Mouse (Mus musculus): ENCODE results near the gene Sox13. TPM values are rescaled to one million over a fixed set of nuclear protein-coding genes. Genes with fewer than 3 reads are reported as not detected.

Sox13 gene
- polyA plus RNA-seq, 1 experiment from 2014 or later, result 6.0 TPM

DNA sequence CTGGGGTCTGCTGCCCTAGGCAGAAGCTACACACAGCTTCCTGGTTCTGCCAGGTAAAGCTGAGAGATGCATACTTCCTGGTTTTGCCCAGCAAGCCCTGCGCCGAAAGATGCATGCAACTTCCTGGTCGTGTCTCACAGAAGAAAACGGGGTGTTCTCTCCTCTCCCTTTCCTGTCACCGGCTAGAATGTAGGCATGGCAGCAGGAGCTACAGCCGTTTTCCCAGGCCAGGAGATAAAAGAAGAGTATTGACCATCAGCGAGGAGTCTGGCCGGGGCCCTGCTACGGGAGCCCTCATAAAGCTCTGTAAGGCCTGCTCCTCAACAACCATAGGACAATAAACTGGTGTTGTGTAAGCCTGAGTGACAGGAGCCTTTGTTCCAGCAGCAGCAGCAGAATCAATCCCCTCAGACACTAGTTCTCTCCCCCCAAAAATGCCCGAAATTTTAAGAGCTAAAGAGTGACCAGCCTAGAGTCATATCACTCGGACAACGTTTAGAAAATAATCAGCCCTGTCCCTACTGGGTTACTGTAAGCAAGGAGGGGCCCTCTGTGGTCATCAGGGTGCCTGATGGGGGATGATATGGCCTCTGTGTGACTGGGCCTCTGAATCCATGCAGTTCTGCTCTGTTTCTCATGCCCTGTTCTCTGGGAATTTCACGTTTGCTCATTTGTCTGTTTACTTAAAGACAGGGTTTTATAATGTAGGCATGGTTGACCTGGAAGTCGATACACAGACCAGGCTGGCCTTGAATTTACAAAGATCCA, 13.9 kb upstream of the Sox13 start:
- 48% methylated on average over 14 of the region's 14 CpGs for WGBS
- no peak overlapping the region for H3K27ac ChIP-seq (replicated peaks; ENCODE audit: low read depth, low read length)
- no peak overlapping the region for H3K4me2 ChIP-seq (ENCODE audit: low read depth, severe bottlenecking)
- H3K27me3 ChIP-seq (ENCODE audit: control insufficient read depth, insufficient read depth, low read length), result no peaks in the 10 kb centered on the region
- ATAC-seq (ENCODE audit: insufficient number of reproducible peaks, low FRiP score, low TSS enrichment, low read depth), result no peak
- H3K36me3 ChIP-seq (ENCODE audit: control insufficient read depth, insufficient read depth, low read length), result no peaks in the 10 kb centered on the region
- H3K9me3 ChIP-seq (ENCODE audit: control insufficient read depth, low read length), result no peaks in the 10 kb centered on the region
- 0 out of 2 replicates have a peak, but pooled peaks cover 14% of the 10 kb centered on the region for H3K4me1 ChIP-seq (ENCODE audit: control insufficient read depth, insufficient read depth, low read length)
- no peak overlapping the region; the same call in 1 of the 2 replicates for H3K9ac ChIP-seq (ENCODE audit: low read length)
- no peak overlapping the region for H3K4me3 ChIP-seq (ENCODE audit: low read depth, low read length)
- DNase-seq (ENCODE audit: low spot score), result no peak

DNA sequence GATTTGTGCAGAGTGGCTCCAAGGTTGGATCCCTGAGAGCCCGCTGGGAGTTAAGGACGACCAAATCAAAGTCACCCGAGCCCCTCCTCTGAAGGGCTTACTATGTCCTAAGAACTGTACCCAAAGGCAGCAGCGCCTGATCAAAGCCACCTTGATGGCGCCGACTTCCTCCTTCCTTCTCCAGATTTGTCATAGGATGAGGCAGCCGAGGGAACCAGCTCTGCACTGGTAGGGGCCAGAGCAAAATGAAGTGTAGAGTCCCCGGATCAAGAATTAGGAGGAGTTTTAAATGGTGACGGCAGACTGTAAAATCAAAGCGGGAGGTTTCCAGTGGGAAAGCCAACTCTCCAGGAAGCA, 10.6 kb upstream of the Sox13 start:
- no peaks in the 10 kb centered on the region for H3K36me3 ChIP-seq (ENCODE audit: control insufficient read depth, insufficient read depth, low read length)
- H3K27me3 ChIP-seq (ENCODE audit: control insufficient read depth, insufficient read depth, low read length), result no peaks in the 10 kb centered on the region
- 6% methylated on average over 10 of the region's 10 CpGs for WGBS
- ATAC-seq (ENCODE audit: insufficient number of reproducible peaks, low FRiP score, low TSS enrichment, low read depth) (peak; percentile 44; the same call in 1 of the 2 replicates), DNase-seq (ENCODE audit: low spot score) (peak; percentile 50)
- peak overlapping the region; percentile 34; the same call in 1 of the 2 replicates for H3K4me2 ChIP-seq (ENCODE audit: low read depth, severe bottlenecking)
- H3K9me3 ChIP-seq (ENCODE audit: control insufficient read depth, low read length), result peaks cover 5% of the 10 kb centered on the region; the same call in 1 of the 2 replicates
- peak overlapping the region; percentile 8; the same call in 1 of the 2 replicates for H3K4me3 ChIP-seq (ENCODE audit: low read depth, low read length)
- no peak overlapping the region for H3K27ac ChIP-seq (replicated peaks; ENCODE audit: low read depth, low read length)
- 0 out of 2 replicates have a peak, but pooled peaks cover 14% of the 10 kb centered on the region for H3K4me1 ChIP-seq (ENCODE audit: control insufficient read depth, insufficient read depth, low read length)
- peak overlapping the region; percentile 18; the same call in 1 of the 2 replicates for H3K9ac ChIP-seq (ENCODE audit: low read length)

DNA sequence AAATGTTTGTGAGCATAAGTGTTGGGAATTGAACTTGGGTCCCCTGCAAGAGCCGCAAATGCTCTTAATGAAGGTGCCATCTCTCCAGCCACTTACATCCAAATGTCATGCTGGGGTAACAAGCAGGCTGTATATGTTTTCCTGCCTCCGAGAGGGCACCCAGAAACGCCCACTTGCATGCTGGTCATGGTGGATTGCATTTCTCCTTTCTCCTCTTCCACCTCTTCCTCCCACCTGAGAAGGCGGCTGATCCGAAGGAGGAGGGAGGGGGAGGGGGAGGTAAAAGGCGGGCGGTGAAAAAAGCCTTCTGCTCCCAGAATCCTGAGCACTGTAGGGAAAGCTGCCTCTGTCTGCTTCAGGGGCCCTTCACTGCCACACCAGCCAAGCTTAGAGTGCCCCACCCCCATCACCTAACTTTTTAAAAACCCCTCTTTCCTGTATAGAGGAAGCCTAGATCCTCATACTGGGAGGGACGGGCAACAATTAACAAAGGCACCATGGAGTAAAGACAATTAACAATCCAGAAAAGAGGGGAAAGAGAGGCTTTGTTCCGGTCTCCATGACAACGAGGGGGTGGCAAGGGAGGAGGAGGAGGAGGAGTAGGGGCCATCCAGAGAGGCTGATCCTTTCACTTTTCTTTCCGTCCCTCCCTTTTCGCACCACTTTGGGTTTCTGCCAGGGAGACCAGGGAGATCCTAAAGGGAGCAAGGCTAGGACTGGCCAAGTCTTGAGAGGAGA, 10.0 kb upstream of the Sox13 start:
- peak overlapping the region; percentile 18; the same call in 1 of the 2 replicates for H3K9ac ChIP-seq (ENCODE audit: low read length)
- ATAC-seq (ENCODE audit: insufficient number of reproducible peaks, low FRiP score, low TSS enrichment, low read depth) (peak; percentile 76), DNase-seq (ENCODE audit: low spot score) (peak; percentile 50)
- H3K27me3 ChIP-seq (ENCODE audit: control insufficient read depth, insufficient read depth, low read length), result no peaks in the 10 kb centered on the region
- H3K9me3 ChIP-seq (ENCODE audit: control insufficient read depth, low read length), result peaks cover 5% of the 10 kb centered on the region; the same call in 1 of the 2 replicates
- H3K4me3 ChIP-seq (ENCODE audit: low read depth, low read length), result peak overlapping the region; percentile 8; the same call in 1 of the 2 replicates
- 0 out of 2 replicates have a peak, but pooled peaks cover 14% of the 10 kb centered on the region for H3K4me1 ChIP-seq (ENCODE audit: control insufficient read depth, insufficient read depth, low read length)
- WGBS, result 9% methylated on average over 11 of the region's 12 CpGs
- H3K27ac ChIP-seq (replicated peaks; ENCODE audit: low read depth, low read length), result 0 out of 2 replicates have a peak overlapping the region, but pooled peaks have one; percentile 30
- H3K36me3 ChIP-seq (ENCODE audit: control insufficient read depth, insufficient read depth, low read length), result no peaks in the 10 kb centered on the region
- peak overlapping the region; percentile 34 for H3K4me2 ChIP-seq (ENCODE audit: low read depth, severe bottlenecking)

DNA sequence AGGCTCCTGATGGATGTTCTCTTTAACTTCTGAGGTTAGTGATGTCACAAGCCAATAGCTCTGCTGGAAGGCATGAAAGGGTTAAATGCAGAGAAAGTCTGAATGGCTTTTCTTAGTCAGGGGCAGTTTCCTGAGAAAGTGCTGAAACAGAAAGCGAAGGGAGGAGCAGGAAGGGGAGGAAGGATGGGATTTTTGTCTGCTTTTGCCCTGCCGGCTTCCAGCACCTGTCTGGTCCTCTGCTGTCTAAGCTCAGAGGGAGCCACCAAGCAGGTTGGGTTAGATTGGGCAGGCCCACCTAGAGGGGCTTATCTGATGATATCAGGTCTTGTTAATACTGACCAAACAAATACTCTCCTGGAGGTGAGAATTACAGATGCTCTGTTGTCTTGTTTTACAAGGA, 8.4 kb upstream of the Sox13 start:
- no peaks in the 10 kb centered on the region for H3K27me3 ChIP-seq (ENCODE audit: control insufficient read depth, insufficient read depth, low read length)
- 20% methylated on average over 2 of the region's 2 CpGs for WGBS
- ATAC-seq (ENCODE audit: insufficient number of reproducible peaks, low FRiP score, low TSS enrichment, low read depth) (no peak), DNase-seq (ENCODE audit: low spot score) (no peak)
- H3K36me3 ChIP-seq (ENCODE audit: control insufficient read depth, insufficient read depth, low read length), result no peaks in the 10 kb centered on the region
- H3K9me3 ChIP-seq (ENCODE audit: control insufficient read depth, low read length), result peaks cover 5% of the 10 kb centered on the region; the same call in 1 of the 2 replicates
- H3K27ac ChIP-seq (replicated peaks; ENCODE audit: low read depth, low read length), result no peak overlapping the region
- H3K4me3 ChIP-seq (ENCODE audit: low read depth, low read length), result no peak overlapping the region
- no peak overlapping the region for H3K9ac ChIP-seq (ENCODE audit: low read length)
- H3K4me1 ChIP-seq (ENCODE audit: control insufficient read depth, insufficient read depth, low read length), result 0 out of 2 replicates have a peak, but pooled peaks cover 10% of the 10 kb centered on the region
- H3K4me2 ChIP-seq (ENCODE audit: low read depth, severe bottlenecking), result no peak overlapping the region

DNA sequence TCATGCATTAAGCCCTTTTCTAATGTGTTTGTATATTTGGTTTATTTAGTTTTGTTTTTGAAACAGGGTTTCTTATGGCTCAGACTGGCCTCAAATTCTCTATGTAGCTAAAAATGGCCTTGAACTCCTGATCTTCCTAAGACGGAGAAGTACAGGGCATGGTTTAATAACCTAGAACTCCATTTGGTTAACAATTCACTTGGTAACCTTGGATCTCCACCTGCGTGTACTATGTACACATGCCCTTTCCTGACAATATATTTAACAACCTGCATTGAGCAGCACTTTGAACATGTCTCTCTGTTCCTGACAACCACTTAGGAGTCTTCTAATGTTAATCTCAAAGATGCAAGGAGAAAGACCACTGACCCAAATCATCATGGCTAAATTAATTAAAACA, 7.0 kb upstream of the Sox13 start:
- Histone ChIP-seq H3K9ac (ENCODE audit: low read length) (no peak overlapping the region), H3K4me3 (ENCODE audit: low read depth, low read length) (no peak overlapping the region), H3K36me3 (ENCODE audit: control insufficient read depth, insufficient read depth, low read length) (no peaks in the 10 kb centered on the region), H3K4me1 (ENCODE audit: control insufficient read depth, insufficient read depth, low read length) (0 out of 2 replicates have a peak, but pooled peaks cover 10% of the 10 kb centered on the region), H3K27me3 (ENCODE audit: control insufficient read depth, insufficient read depth, low read length) (no peaks in the 10 kb centered on the region), H3K27ac (replicated peaks; ENCODE audit: low read depth, low read length) (no peak overlapping the region), H3K9me3 (ENCODE audit: control insufficient read depth, low read length) (peaks cover 5% of the 10 kb centered on the region; the same call in 1 of the 2 replicates), H3K4me2 (ENCODE audit: low read depth, severe bottlenecking) (no peak overlapping the region)
- DNase-seq (ENCODE audit: low spot score) (no peak), ATAC-seq (ENCODE audit: insufficient number of reproducible peaks, low FRiP score, low TSS enrichment, low read depth) (no peak)
- 94% methylated on average over 2 of the region's 2 CpGs for WGBS

DNA sequence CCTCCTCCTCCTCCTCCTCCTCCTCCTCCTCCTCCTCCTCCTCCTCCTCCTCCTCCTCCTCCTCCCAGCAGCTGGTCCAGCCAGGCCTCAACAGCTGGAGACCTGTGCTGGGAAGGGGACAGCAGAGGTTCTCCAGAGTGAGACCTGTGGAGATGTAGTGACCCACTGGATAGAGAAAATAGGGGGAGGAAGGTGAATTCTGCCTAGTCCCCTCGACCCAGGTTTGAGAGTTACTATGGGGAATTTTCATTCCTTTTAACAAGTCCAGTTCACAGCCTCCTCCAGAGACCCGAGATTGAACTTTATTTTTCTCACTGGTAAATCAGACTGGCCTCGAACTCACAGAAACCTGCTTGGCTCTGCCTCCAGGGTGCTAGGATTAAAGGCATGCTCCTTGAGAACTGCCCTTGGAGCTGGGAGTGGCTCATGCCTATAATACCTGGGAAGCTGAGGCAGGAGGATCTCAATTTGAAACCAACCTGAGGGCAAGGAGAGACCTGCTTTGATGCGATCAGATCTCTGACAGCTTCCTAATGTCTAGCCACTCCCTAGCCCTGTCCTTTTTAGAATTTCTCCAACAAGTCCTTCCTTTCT, 467 bp upstream of the Sox13 start:
- no peak overlapping the region for H3K9ac ChIP-seq (ENCODE audit: low read length)
- no peak overlapping the region for H3K27ac ChIP-seq (replicated peaks; ENCODE audit: low read depth, low read length)
- 61% methylated on average over 4 of the region's 4 CpGs for WGBS
- ATAC-seq (ENCODE audit: insufficient number of reproducible peaks, low FRiP score, low TSS enrichment, low read depth) (no peak), DNase-seq (ENCODE audit: low spot score) (no peak)
- no peaks in the 10 kb centered on the region for H3K9me3 ChIP-seq (ENCODE audit: control insufficient read depth, low read length)
- peak overlapping the region; percentile 74; the same call in 1 of the 2 replicates for H3K4me3 ChIP-seq (ENCODE audit: low read depth, low read length)
- H3K4me2 ChIP-seq (ENCODE audit: low read depth, severe bottlenecking), result no peak overlapping the region
- H3K4me1 ChIP-seq (ENCODE audit: control insufficient read depth, insufficient read depth, low read length), result peaks cover 9% of the 10 kb centered on the region; the same call in 1 of the 2 replicates
- H3K36me3 ChIP-seq (ENCODE audit: control insufficient read depth, insufficient read depth, low read length), result no peaks in the 10 kb centered on the region
- H3K27me3 ChIP-seq (ENCODE audit: control insufficient read depth, insufficient read depth, low read length), result no peaks in the 10 kb centered on the region

DNA sequence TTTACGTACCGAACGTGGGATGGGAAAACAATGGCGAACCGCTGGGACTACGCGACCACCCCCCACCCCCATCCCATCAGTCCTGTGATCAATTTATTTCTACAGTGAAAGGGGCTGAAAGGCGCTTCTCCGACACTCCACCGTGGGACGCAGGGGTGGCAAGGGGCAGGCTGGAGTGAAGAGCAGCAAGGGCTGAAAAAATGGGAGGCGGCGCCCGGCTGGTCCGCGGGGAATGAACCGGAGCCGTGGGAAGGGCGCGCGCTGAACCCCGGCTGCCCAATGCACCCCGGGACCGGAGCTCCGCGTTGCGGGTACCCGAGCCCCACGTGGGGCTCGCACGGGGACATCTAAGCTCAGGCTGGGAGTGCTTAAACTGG, 1.0 kb downstream of the Sox13 start:
- Histone ChIP-seq H3K9me3 (ENCODE audit: control insufficient read depth, low read length) (no peaks in the 10 kb centered on the region), H3K9ac (ENCODE audit: low read length) (peak overlapping the region; percentile 84), H3K27me3 (ENCODE audit: control insufficient read depth, insufficient read depth, low read length) (no peaks in the 10 kb centered on the region; the same call in 1 of the 2 replicates), H3K4me1 (ENCODE audit: control insufficient read depth, insufficient read depth, low read length) (peaks cover 15% of the 10 kb centered on the region), H3K4me2 (ENCODE audit: low read depth, severe bottlenecking) (peak overlapping the region; percentile 99), H3K36me3 (ENCODE audit: control insufficient read depth, insufficient read depth, low read length) (no peaks in the 10 kb centered on the region), H3K27ac (replicated peaks; ENCODE audit: low read depth, low read length) (peak overlapping the region; percentile 85), H3K4me3 (ENCODE audit: low read depth, low read length) (peak overlapping the region; percentile 74)
- ATAC-seq (ENCODE audit: insufficient number of reproducible peaks, low FRiP score, low TSS enrichment, low read depth), result peak; percentile 11; the same call in 1 of the 2 replicates
- DNase-seq (ENCODE audit: low spot score), result peak; percentile 49
- WGBS, result under 1% methylated on average over 30 of the region's 31 CpGs

DNA sequence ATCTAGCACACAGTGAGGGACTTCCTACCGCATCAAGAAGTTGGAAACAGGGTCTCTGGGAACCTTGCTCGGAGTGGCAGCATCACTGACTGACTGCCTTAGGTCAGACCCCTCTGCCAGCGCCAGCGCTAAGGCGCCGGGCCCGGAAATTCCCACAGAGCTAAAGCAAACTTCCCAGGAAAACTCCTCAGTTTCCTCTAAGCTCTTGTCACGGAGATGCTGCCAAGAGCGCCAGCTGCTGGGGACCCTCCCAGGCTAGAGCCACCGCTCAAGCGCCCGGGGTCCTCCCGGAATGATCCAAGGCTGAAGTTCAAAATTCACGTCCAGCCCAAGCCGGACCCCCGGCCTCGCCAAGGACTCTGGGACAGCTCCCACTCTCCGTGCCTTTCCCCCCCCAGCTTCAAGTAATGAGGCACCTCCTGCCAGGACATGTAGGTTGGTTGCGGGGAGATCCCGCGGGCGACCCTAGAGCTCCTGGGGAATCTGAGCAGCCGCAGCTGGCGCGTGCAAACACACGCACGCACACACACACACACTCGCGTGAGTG, 1.5 kb downstream of the Sox13 start:
- ATAC-seq (ENCODE audit: insufficient number of reproducible peaks, low FRiP score, low TSS enrichment, low read depth) (peak; percentile 20; the same call in 1 of the 2 replicates), DNase-seq (ENCODE audit: low spot score) (peak; percentile 62)
- Histone ChIP-seq H3K27ac (replicated peaks; ENCODE audit: low read depth, low read length) (no peak overlapping the region), H3K4me3 (ENCODE audit: low read depth, low read length) (peak overlapping the region; percentile 74), H3K4me2 (ENCODE audit: low read depth, severe bottlenecking) (peak overlapping the region; percentile 99), H3K9ac (ENCODE audit: low read length) (peak overlapping the region; percentile 84), H3K36me3 (ENCODE audit: control insufficient read depth, insufficient read depth, low read length) (no peaks in the 10 kb centered on the region), H3K4me1 (ENCODE audit: control insufficient read depth, insufficient read depth, low read length) (peaks cover 19% of the 10 kb centered on the region), H3K27me3 (ENCODE audit: control insufficient read depth, insufficient read depth, low read length) (no peaks in the 10 kb centered on the region; the same call in 1 of the 2 replicates), H3K9me3 (ENCODE audit: control insufficient read depth, low read length) (no peaks in the 10 kb centered on the region)
- WGBS, result under 1% methylated on average over 29 of the region's 29 CpGs

All from limb, embryonic 11.5 days (tissue).